Mouse (Mus musculus) heart, postnatal 10 days (tissue): Measurements from ENCODE around the gene Lig3. TPM values are rescaled to one million over a fixed set of nuclear protein-coding genes. Genes with fewer than 3 reads are reported as not detected.
A peak's percentile ranks its signal among the peaks of the same experiment; 100 is the strongest.
"Not testable (repeated sequence)": the region's sequence is repeated elsewhere in the genome, so short reads cannot be mapped to it uniquely, and the experiment has no call there.

Experiments used
- DNase-seq, 2 experiments: peaks; one replicate each; pipeline ENCODE4 v3.0.0; 2021
- intact Hi-C: fragments of 180-260 bp; cut with DNase I; formaldehyde crosslinking; loops from one replicate; pipeline ENCODE4 v1.15.1; 2025
- total RNA-seq, 2 experiments: library from RNA; stranded (reverse); gene quantifications; 2 replicates each; pipeline ENCODE4 v1.2.3; 2021

The Lig3 gene
- total RNA-seq, 2 experiments from 2014 or later: 22.2 to 26.1 TPM

GRCm38 (mm10) chr11:82826818-82827217 lies 45.9 kb downstream of the Lig3 start:
- no peak for DNase-seq
- intact Hi-C loops: no loop called here

GRCm38 (mm10) chr11:82831008-82831893 lies 50.3 kb downstream of the Lig3 start:
- intact Hi-C loops: no loop called here
- peak; percentile 15 to 34 for DNase-seq

GRCm38 (mm10) chr11:82832402-82832801 lies 51.5 kb downstream of the Lig3 start:
- DNase-seq, intact Hi-C loops: not testable (repeated sequence)

DNA sequence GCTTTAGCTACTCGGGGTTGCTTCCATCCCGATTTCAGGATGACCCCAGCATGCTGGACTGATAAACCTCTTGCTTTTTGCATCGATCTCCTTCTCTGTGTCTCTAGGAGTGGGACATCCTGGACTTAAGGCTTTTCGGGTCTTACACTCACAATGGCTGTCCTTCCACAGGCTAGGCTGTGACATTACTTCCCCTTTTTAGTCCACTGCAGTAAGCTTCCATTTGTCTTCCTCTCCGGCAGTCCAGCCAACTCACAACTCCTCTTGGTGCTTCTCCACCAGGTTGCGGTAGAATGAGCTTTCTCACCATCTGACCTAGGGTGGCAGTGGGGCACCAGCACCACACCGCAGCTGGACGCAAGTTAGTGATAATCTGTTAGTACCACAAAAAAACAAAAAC lies 53.0 kb downstream of the Lig3 start:
- DNase-seq: no peak
- intact Hi-C loops: no loop called here

GRCm38 (mm10) chr11:82834359-82834758 lies 53.5 kb downstream of the Lig3 start:
- DNase-seq, intact Hi-C loops: not testable (repeated sequence)

DNA sequence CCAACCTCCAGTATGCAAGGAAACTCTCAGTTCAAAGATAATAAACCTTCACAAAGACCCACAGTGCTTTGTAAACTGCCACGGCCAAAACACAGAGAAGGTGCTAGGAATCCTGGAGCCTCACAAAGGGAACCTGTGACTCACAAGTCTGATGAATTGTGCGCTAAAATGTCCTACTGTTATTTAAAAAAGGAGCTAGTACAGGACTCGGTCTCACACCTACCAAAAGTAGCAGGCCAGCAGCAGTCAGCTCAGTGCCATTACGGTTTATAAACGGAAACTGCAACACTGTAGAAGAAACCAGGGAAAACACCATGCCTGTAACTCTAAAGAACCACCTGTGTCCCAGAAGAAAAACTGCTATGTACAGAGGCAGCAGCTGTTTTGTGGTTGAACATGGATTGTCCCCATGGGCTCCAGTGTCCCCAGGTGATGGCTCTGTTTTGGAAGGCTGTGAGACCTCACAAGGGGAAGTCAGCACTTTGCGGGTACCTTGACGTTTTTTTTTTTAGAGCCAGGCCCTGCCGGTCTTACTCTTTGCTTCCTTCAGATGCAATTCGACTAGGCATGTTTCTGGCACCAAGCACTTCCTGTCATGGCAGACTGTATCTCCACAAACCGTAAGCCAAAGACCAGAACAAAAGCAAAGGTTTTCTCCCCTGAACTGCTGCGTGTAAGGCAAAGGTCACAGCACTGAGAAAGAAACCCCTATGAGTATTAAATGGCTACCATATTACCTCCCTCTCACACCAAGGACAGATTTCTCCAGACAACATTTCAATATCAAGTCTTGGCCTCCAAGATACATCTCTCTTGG lies 54.9 kb downstream of the Lig3 start:
- intact Hi-C loops: no loop called here
- DNase-seq: no peak

GRCm38 (mm10) chr11:82837192-82837591 lies 56.3 kb downstream of the Lig3 start:
- intact Hi-C loops: no loop called here
- no peak for DNase-seq

- no peak for DNase-seq
- intact Hi-C loops: no loop called here
Observed at GRCm38 (mm10) chr11:82837848-82838247, 56.9 kb downstream of the Lig3 start.

- intact Hi-C loops: no loop called here
- DNase-seq: no peak
Observed at GRCm38 (mm10) chr11:82838511-82838910, 57.6 kb downstream of the Lig3 start.

- intact Hi-C loops: no loop called here
- DNase-seq: no peak
Observed at GRCm38 (mm10) chr11:82844771-82845414, 64.0 kb downstream of the Lig3 start.

DNA sequence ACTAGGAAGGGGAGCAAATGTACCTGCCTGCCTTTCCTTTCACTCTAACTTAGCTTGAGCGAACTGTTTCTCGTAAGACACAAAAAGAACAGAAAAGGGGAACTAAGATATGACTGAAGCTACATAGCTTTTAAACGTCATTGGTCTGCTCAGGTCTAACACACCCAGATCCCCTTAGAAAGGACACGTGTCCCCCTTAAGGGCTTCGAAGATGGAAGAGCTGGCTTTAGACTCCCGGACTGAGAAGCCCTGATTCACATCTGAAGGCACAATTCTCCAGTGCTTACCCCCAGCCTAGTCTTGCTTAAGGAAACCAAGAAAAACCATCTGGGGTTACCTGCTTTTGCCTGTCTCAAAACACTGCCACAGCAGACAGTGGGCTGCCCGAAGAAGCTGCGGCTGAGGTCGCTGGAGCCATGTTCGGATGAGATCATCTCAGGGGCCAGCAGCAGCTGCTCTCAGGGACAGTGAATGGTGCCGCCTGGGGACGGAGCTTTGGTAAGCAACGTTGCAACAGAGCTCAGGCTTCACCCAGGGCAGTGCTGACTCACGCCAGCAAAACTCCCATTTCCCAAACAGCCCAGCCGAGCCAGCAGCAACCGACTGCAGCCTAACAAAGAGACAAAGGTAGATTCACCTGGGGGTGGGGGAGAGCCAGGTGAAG lies 64.6 kb downstream of the Lig3 start:
- peak; percentile 74 for DNase-seq
- intact Hi-C loops: no loop called here

GRCm38 (mm10) chr11:82846079-82846436 lies 65.2 kb downstream of the Lig3 start:
- peak in 1 of 2 experiments; percentile 16 for DNase-seq
- intact Hi-C loops: no loop called here

DNA sequence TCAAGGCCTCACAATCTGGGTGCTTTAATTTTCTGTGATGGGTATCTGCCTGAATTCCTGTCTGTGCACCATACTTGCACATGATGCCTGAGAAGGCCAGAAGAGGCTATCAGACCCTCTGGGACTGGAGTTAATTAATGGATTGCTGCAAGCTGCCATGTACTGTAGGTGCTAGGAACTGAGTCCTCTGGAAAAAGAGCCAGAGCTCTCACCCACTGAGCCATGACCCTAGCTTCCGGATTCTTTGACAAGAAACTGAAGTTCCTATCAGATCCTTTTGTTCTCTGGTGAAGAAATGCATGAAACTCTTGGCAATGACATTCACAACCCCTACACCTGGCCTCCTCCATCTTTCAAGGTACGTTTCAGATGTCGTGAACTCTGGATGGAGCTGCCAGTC lies 66.0 kb downstream of the Lig3 start:
- no peak for DNase-seq
- intact Hi-C loops: no loop called here

- intact Hi-C loops: no loop called here
- peak in 1 of 2 experiments; percentile 13 for DNase-seq
Observed at GRCm38 (mm10) chr11:82847571-82848000, 66.7 kb downstream of the Lig3 start.

GRCm38 (mm10) chr11:82850259-82850658 lies 69.4 kb downstream of the Lig3 start:
- DNase-seq: no peak
- intact Hi-C loops: no loop called here

DNA sequence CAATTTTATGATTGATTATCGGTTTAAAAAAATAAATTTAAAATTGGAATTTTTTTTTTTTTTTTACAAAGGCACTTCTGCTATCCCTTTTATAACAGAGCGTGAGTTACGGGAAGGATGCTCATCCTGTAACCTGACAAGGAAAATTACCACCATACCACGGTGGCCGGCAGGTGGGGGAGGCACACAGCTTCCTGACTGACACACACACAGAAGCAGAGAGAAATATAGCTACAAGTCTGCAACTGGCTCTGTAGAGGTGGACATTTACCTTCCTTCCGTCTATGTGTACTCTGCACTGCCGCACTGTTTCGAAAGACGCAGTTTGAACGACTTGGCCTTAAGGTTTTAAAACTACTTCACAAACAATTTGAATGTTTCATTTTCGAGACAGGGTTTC lies 71.2 kb downstream of the Lig3 start:
- no peak for DNase-seq
- intact Hi-C loops: no loop called here

DNA sequence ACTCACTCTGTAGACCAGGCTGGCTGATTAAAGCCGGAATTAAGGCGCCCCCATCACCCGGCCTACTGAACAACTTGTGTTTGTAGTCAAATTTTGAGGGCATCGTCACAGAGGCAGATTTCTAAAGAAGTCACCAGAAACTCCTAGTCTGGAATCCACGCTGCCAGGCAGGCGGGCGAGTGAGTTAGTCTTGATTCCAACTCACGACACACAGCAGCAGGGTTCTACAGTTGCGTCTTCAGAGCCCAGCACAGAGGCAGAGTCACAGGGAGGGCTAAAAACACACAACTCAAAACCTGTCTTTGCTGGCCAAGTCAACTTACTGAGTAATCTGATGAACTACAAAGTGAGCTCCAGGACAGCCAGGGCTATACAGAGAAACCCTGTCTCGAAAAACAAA lies 71.6 kb downstream of the Lig3 start:
- intact Hi-C loops: no loop called here
- no peak for DNase-seq

DNA sequence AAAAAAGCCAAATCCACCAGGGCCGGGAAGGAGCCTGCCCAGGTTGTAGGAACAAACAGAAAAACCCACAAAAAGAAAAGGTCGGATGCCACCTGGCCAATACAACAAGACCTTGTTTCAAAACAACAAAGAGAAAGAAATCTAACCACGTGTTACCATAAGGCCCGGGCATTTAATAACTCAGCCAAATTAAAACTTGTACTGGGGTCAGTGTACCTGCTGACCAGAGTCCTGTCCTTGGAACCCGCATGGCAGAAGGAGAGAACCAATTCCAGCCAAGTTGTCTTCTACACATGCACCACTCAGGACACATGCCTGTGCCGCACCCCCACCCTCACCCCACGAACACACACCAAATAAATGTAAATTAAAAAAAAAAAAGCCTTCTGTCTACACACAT lies 72.0 kb downstream of the Lig3 start:
- intact Hi-C loops: no loop called here
- no peak for DNase-seq
